Comparison of ENCODE assay signal across 8 mouse cellular contexts in genomic region chr5:57717906-57718875, GRCm38 (mm10). TPM values are rescaled to one million over a fixed set of nuclear protein-coding genes. Genes with fewer than 3 reads are reported as not detected.
DNase-seq lines count a peak whose midpoint lies in the region; ATAC-seq and TF ChIP-seq lines count a peak whose summit lies in the region.

Pcdh7 (plus strand) TSS chr5:57717967.

- TF ChIP-seq CTCF in thymus, adult 2 months (IDR thresholded peaks at IDR 0.05; ENCODE audit: borderline replicate concordance, control insufficient read depth, extremely low read depth, insufficient read depth, low read length, poor library complexity), result no peak

- peaks cover 34% of the 10 kb centered on the region for H3K4me1 ChIP-seq in embryonic facial prominence, embryonic 15.5 days
- H3K4me1 ChIP-seq in kidney, embryonic 15.5 days, result peaks cover 35% of the 10 kb centered on the region
- peaks cover 4% of the 10 kb centered on the region for H3K4me1 ChIP-seq in liver, embryonic 11.5 days (replicated peaks; ENCODE audit: control insufficient read depth, insufficient read depth, low read length)
- H3K4me1 ChIP-seq in thymus, adult 2 months (replicated peaks; ENCODE audit: control insufficient read depth, insufficient read depth, low read length), result peaks cover 45% of the 10 kb centered on the region

- peak; percentile 65 for ATAC-seq in embryonic facial prominence, embryonic 15.5 days (ENCODE audit: insufficient number of reproducible peaks, low FRiP score, low TSS enrichment, low read depth)
- ATAC-seq in kidney, embryonic 15.5 days (replicated peaks; ENCODE audit: low FRiP score), result peak; percentile 26
- ATAC-seq in liver, embryonic 11.5 days (replicated peaks; ENCODE audit: low FRiP score), result 0 out of 2 replicates have a peak, but pooled peaks have one; percentile 6

- H3K27ac ChIP-seq in embryonic facial prominence, embryonic 15.5 days (replicated peaks), result peak within 1 kb of the TSS; percentile 97
- H3K27ac ChIP-seq in kidney, embryonic 15.5 days, result peak within 1 kb of the TSS; percentile 90
- H3K27ac ChIP-seq in liver, embryonic 11.5 days (ENCODE audit: low read depth, low read length), result peak within 1 kb of the TSS; percentile 70
- H3K27ac ChIP-seq in thymus, adult 2 months (ENCODE audit: control insufficient read depth, insufficient read depth, low read length), result no peak within 1 kb of the TSS

- H3K9ac ChIP-seq in embryonic facial prominence, embryonic 15.5 days, result peak within 1 kb of the TSS; percentile 65
- H3K9ac ChIP-seq in kidney, embryonic 15.5 days, result peak within 1 kb of the TSS; percentile 59
- peak within 1 kb of the TSS; percentile 67 for H3K9ac ChIP-seq in liver, embryonic 11.5 days (ENCODE audit: low read depth, low read length)

- peak within 1 kb of the TSS; percentile 69 for H3K4me3 ChIP-seq in embryonic facial prominence, embryonic 15.5 days (replicated peaks)
- peak within 1 kb of the TSS; percentile 67 for H3K4me3 ChIP-seq in kidney, embryonic 15.5 days (replicated peaks)
- H3K4me3 ChIP-seq in liver, embryonic 11.5 days (ENCODE audit: low read depth, low read length), result peak within 1 kb of the TSS; percentile 65
- peak within 1 kb of the TSS; percentile 57 for H3K4me3 ChIP-seq in thymus, adult 2 months (ENCODE audit: control insufficient read depth, insufficient read depth, low read length)

- peak within 1 kb of the TSS; percentile 93 for H3K4me2 ChIP-seq in embryonic facial prominence, embryonic 15.5 days (replicated peaks)
- H3K4me2 ChIP-seq in kidney, embryonic 15.5 days, result peak within 1 kb of the TSS; percentile 95
- peak within 1 kb of the TSS; percentile 94 for H3K4me2 ChIP-seq in liver, embryonic 11.5 days

- no peaks in the 10 kb centered on the region for H3K36me3 ChIP-seq in embryonic facial prominence, embryonic 15.5 days
- H3K36me3 ChIP-seq in kidney, embryonic 15.5 days, result no peaks in the 10 kb centered on the region
- H3K36me3 ChIP-seq in liver, embryonic 11.5 days (ENCODE audit: control insufficient read depth, insufficient read depth, low read length), result no peaks in the 10 kb centered on the region
- no peaks in the 10 kb centered on the region for H3K36me3 ChIP-seq in thymus, adult 2 months (ENCODE audit: control insufficient read depth, insufficient read depth, low read length)

- peak; percentile 2 for DNase-seq in spleen, adult 12 weeks (ENCODE audit: low spot score)
- DNase-seq in spleen, postnatal 36 days (ENCODE audit: low spot score in 2 of 2), result no peak
- no peak for DNase-seq in heart, adult 8-10 months (ENCODE audit: low spot score)
- DNase-seq in liver, embryonic 11.5 days (ENCODE audit: low spot score), result peak; percentile 73
- peak; percentile 73 for DNase-seq in neural tube, embryonic 10.5 days (ENCODE audit: extremely low spot score, low spot score)
- peak; percentile 6 for DNase-seq in thymus, adult 2 months

- TF ChIP-seq POLR2A in thymus, adult 2 months (IDR thresholded peaks at IDR 0.05; ENCODE audit: control insufficient read depth, extremely low read depth, insufficient read depth, low read length, poor library complexity), result no peak

- H3K9me3 ChIP-seq in embryonic facial prominence, embryonic 15.5 days (replicated peaks), result no peaks in the 10 kb centered on the region
- H3K9me3 ChIP-seq in kidney, embryonic 15.5 days (replicated peaks), result no peaks in the 10 kb centered on the region
- H3K9me3 ChIP-seq in liver, embryonic 11.5 days (ENCODE audit: control insufficient read depth, low read length), result no peaks in the 10 kb centered on the region

- no peaks in the 10 kb centered on the region for H3K27me3 ChIP-seq in embryonic facial prominence, embryonic 15.5 days
- peaks cover 30% of the 10 kb centered on the region for H3K27me3 ChIP-seq in kidney, embryonic 15.5 days
- peaks cover 28% of the 10 kb centered on the region for H3K27me3 ChIP-seq in liver, embryonic 11.5 days (replicated peaks; ENCODE audit: control insufficient read depth, insufficient read depth, low read length)
- H3K27me3 ChIP-seq in thymus, adult 2 months (ENCODE audit: control insufficient read depth, insufficient read depth, low read length), result peaks cover 16% of the 10 kb centered on the region

- WGBS in embryonic facial prominence, embryonic 15.5 days, result under 1% methylated on average over 69 of the region's 70 CpGs
- WGBS in kidney, embryonic 15.5 days, result under 1% methylated on average over 70 of the region's 70 CpGs
- under 1% methylated on average over 70 of the region's 70 CpGs for WGBS in liver, embryonic 11.5 days
- WGBS in thymus, adult 2 months, result 1% methylated on average over 70 of the region's 70 CpGs

RNA-seq across cellular contexts. Expression of gene Pcdh7, which starts in this region (rescaled TPM):
- polyA plus RNA-seq in embryonic facial prominence, embryonic 15.5 days (2015; fragmentation: Nextera tagmentation; extraction: Ambion mirVana), result 11.3 and 11.7 TPM in 2 replicates
- 100 to 1,000 TPM in 1 of 4 experiments, 10 to 100 TPM in 3; 92.5 to 103 (median 96.8) TPM for total RNA-seq in heart, adult 8-10 months (2022)
- polyA plus RNA-seq in kidney, embryonic 15.5 days (2015; fragmentation: Nextera tagmentation; extraction: Ambion mirVana), result 4.8 and 6.3 TPM in 2 replicates
- polyA plus RNA-seq in liver, embryonic 11.5 days (2014; fragmentation: Nextera tagmentation; extraction: Ambion mirVana), result 4.0 and 4.4 TPM in 2 replicates
- polyA plus RNA-seq in thymus, adult 2 months (2012; rRNA removed), result 2.9 and 3.6 TPM in 2 replicates

Comparison
In these comparisons a context has a peak if more than half of its experiments do, and no peak if none do; other contexts are left out.
1. DNase-seq: peak in spleen, adult 12 weeks (single experiment), liver, embryonic 11.5 days (single experiment), neural tube, embryonic 10.5 days (single experiment) and thymus, adult 2 months (single experiment); none in spleen, postnatal 36 days (0 of 2) and heart, adult 8-10 months (single experiment).
2. ATAC-seq: peak in every context shown above with its lines; median percentile 65 in embryonic facial prominence, embryonic 15.5 days; 26 in kidney, embryonic 15.5 days; 6 in liver, embryonic 11.5 days.
3. Peak in every context shown above with its lines, with median percentiles within 50 percentile points of each other: H3K4me2 ChIP-seq, H3K4me3 ChIP-seq and H3K9ac ChIP-seq.